Mouse (Mus musculus): ENCODE measurements around the gene Cdk17.
A peak's percentile ranks its signal among the peaks of the same experiment; 100 is the strongest.

Cdk17 gene

DNA sequence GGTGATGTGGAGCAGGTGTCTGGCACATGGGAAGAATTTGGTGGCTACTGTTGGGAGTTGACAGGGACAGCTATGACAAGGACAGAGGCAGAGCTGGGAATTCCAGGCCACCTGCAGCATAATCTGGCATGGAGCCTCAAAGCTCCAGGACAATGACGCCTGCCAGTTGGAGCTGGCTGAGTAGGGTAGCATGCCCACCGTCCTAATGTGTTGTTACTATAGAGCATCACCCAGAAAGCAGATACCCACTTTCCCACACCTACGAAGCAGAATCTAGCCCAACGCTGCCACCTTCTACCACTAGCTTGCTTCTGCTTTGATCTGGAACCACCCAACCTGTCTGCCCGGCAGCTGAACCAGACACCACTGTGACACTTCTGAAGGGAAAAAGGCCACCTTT lies 103.3 kb downstream of the Cdk17 start:
- no peak for DNase-seq

DNA sequence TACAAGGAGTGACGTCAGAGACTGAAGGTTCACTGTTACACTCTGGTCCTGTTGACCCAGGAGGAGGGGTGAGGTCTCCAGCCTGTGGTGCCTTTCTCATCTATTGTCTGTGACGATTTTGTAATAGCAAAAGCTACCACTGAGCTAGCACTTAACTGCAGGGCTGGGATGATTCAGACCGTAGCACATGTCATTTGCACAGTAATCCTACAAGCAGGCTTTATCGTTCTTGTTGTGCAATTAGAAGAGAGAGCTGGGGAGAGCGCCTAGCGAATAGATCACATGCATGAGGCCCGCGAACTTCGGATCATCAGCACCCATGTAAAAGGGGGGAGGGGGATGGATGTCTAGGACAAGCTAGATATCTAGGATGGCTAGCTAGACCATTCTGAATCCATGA lies 105.2 kb downstream of the Cdk17 start:
- DNase-seq: no peak

DNA sequence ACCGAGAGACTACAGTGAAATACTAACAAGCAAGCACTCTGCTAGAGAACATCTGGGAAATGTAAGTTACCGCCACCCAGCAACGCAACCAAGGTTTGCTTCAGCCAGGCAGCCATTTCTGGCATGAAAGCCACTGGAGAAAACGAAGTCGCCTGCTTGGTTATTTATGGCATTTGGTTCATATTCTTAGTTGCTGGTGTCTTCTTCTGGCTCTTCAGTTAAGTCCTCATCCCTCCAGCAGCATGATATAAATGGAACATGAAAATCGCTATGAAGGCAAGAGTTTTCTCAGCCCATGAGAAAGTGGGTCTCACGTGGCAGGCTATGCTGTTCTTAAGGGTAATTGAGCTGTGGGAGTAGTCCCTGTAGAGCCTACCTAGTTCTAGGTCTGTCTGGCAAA lies 105.8 kb downstream of the Cdk17 start:
- no peak for DNase-seq

DNA sequence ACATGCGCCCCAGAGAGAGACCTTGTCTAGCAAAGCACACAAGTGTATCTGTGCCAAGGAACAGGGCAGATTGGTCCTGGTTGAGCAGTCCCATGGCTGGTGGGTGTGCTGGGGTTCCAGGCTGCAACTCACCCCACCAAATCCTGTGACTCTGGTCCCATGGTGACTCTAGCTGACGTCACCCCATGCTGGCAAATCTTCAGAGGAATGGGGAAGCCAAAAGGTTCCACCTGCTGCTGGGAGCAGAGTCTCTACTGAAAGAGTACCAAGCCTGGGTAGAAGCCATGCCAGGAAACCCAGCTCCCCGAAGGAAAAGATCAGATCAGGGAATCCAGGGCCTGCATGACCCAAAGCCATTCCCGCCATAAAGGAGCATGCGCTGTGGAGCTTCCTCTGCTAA lies 106.8 kb downstream of the Cdk17 start:
- DNase-seq: no peak

DNA sequence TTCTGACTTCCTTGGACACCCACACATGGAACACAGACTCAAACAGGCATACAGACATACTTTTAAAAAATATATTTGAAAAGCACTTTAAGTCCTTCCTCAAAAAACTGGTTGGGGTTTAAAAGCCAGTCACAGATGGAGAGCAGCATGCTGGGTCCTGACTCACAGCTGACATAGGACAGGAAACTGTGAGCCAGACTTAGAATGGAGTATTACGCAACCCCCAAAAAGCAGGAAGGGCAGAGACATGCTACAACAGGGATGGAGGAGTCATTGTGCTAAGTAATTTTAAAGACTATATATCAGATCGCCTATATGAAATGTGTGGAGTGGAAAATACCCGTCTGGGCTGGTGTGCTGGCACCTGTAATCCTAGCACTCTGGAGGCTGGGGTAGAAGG lies 107.7 kb downstream of the Cdk17 start:
- no peak for DNase-seq

DNA sequence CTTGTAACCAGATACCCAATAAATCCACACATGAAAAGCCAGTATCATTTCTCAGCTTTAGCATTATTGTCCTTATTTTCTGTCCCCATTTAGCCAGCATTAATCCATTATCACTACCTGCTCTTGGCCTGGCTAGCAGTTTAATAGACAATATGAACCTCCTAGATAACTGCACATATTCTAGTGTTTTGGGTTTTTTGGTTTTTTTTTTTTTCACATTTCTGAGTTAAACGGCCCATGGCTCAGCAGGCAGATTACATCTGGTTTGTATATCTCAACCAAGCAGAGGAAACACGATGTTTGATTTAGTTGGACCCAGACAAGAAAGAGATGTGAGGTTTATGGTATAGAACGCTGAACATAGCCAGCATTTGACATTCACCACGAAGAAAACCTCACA lies 109.1 kb downstream of the Cdk17 start:
- DNase-seq: no peak

DNA sequence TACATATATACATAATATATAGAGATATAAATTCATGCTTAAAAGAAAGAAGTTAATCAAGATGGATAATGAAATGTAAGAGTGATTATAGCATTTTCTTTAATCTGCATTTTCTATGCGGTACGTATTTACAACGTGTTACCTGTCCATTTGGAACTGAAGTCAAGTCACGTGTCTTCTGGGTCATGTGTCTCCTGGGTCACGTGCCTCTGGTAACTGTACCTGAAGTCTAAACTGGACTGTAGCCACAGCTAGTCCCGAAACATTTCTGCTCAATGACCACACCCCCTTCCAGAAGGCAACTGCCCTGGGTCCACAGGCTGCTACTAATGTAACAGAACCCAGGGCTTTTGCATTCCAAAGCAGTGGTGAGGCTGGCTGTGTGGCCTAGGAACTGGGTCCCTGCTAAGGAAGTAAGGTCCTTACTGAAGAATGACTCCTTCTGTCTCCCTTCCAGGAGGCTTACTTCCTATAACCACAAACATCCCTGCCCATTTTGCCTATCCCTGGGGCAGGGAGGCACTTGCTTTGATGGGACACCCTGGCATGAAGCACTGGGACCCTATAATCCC lies 110.3 kb downstream of the Cdk17 start:
- no peak for DNase-seq

DNA sequence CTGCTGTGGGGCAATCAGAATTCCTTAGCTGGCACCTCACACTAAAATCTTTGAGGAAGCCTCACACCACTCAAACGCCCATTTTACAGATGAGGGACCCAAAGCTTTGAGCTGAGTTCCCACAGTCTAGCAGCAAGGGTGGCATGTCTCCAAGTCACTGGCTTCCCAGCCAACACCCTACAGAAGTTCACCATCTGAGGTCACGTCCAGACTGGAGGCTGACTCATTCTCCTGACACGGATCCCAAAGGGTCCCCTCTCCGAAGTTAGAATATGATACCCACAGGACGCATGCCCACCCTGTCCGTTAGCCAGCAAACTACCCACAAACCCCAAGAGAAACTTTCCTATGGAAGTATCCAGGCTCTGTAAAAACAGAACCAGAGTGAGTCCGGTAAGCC lies 111.2 kb downstream of the Cdk17 start:
- no peak for DNase-seq

DNA sequence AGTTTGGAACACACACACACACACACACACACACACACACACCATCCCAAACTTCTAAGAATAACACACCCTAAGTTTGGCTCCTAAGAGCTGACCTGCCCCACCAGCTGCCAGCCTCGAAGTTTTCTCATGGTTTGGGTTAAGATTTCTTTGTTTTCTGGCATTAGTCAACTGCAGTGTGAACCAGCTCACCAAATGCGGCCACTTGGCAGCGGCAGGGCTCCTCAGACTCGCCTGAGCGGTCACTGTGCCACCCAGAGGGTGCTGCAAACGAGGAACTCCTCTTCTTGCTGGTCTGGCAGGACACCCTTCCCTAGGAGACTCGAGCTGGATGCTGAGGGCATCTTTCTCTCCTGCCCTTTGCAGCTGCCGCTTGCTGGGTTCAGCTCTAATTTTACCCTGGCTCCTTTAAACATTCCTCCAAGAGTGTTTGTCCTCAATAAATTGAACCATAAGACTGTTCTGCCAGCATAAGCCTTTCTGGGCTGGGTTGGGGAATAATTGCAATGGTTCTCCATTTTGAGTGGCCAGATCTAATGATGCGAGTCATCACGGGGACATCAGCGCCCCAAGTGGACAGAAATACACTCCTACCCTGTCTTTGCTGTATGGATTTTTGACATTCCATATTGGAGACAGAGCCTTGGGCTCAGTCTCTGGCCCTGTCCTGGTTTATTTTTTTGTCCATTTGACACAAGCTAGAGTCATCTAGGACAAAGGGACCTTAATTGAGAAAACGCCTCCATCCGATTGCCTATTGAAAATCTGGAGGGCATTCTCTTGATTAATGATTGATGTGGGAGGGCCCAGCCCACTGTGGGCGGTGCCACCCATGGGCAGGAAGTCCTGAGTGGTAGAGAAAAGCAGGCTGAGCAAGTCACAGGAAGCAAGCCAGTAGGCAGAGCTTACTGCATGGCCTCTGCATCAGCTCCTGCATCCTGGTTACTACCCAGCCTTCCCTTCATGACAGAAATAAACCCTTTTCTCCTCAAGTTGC lies 112.6 kb downstream of the Cdk17 start:
- DNase-seq: peak; percentile 51

DNA sequence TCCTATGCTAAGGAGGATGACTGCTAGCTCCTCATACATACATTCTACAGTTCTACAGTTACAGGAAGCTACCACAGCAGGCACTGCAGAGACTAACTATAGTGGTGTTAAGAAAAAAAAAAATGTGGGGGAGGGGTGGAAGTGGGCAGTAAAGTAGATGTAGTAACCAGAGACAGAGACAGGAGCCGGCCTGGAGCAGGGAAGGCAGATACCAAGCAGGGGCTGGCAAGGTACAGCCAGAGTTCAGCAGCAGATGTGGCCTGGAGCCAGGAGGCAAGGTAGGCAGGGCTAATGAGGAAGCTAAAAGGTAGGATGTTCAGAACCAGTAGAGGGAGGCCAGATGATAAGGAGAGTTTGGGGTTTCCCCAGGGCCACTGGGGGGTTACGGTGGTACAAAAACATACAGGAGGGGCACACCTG lies 113.6 kb downstream of the Cdk17 start:
- peak; percentile 40 for DNase-seq

DNA sequence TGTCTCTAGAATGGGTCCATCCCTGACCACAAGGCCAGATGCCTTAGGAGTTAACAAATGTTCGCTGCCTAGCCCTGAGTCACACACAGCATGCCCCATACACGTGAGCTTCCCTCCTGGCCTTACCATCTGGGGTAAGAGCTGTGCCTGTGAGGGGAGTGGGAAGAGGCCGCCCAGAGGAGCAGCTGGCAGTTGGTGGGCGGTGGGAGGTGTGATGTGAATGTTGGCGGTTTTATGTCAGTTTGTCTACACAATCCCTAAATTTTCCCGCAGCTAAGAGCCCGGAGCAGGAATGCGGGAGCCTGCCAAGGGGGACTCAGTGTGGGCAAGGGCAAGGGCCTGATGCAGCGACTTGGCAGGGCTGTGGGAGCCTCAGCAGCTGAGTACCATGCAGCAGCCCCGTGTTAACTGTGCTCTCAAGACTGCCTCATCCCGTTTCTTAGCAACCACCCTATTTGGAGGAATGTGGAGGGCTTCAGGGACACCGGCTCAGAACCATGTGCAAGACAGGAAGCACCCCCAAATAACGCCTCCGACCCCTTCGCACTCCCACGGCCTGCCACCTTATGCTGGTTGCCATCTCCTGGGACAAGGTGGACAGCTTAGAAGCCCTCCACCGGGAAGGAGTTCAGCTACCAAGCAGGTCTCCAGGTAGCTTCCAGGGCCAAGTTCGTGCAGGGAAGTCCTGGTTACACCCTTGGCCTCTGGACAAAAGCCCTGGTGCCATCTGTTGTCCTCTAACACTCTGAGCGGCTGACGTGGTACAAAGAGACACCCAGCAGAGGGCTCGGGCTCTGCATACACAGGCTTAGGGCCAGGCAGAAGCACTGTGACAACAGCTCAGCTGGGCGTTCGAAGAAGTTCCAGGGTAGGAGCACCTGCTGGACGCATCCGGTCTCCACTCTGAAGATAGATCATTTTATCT lies 114.8 kb downstream of the Cdk17 start:
- DNase-seq: no peak

DNA sequence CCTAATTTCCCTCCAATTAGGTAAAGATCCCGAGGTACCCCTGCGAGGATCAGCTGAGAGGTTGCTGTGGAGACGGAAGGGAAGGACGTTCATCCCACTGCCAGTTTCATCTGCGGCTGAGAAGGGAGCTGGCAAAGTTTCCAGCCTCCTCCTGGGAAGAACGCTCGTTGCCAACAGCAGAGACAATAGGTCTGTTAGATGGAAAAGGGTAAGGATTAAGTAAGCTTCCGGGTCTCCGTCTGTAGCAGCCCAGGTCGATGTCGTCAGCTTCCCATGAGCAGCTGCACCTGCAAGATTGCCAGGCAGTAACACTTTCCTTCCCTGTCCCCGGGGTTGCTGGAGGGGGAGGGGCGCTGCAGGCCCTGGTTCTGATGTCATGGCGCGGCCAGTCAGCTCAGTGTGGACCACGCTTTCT lies 115.7 kb downstream of the Cdk17 start:
- no peak for DNase-seq

DNA sequence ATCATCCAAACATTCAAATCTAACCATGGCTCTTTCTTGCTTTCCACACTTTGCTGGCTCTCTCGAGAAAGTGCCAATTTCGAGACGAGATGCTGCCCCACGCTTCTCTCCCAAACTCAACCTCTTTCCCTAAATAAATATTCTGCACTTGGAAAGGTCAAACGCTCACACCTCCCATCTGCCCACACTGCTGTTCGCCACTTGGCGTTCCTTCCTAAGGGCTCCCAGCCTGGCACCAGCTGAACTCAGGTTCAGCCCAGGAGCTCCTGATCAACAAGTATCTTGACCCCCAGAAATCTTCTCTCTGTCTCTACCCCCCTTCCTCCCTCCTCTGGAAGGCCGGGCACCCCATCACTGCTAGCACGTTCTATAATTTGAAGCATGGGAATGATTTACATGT lies 116.2 kb downstream of the Cdk17 start:
- no peak for DNase-seq

DNA sequence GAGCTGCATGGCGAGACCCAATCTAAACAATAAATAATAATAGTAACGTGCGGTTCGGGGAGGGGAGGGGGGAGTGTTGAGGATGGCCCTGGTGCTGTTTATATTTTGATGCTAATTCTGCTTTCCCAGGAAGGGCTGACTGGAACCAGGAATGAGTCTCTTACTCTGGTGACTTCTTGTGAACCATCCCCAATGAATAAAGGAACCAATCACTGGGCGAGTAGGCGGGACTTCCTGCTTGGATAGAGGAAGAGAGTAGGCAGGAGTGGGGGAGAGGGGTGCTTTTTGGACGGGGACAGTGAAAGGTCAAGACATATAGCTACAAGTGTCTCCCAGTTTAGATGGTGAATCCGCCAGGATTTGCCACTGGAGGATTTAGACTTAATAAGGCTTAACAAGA lies 117.7 kb downstream of the Cdk17 start:
- no peak for DNase-seq

DNA sequence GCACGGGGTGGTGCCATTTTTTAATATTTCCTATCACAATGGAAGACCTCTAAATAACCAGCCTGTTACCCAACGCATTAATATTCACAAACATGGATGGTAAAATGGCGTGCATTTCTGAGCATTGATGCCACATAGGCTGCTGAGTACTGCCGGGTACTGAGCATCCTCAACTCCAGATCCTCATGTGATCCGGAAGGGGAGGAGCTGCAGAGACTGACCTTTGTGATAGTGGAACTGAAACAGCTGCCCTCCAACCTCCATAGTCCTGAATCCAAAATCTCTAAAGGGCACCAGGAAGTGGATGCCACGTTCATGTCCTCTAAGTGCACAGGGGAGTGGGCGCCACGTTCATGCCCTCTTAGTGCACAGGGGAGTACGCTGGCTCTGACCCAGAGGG lies 118.4 kb downstream of the Cdk17 start:
- no peak for DNase-seq

DNA sequence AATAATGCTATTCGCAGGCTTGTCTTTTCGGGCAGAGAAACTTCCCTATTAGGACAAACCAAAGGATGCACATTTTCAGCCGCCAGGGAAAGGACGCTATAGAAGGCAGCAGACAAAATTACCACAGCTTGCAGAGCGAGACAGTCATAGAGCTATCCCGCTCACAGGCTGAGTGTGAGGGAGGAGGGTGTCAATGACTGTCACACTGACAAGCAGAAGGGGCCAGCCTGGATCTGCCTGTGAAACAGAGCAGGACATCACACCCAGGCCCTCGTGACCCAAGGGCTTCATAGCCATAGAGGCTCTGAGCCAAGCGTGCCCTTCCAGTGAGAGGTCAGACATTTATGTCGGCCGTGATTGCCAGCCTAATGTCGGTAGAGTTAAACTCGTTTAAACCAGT lies 119.9 kb downstream of the Cdk17 start:
- no peak for DNase-seq

DNA sequence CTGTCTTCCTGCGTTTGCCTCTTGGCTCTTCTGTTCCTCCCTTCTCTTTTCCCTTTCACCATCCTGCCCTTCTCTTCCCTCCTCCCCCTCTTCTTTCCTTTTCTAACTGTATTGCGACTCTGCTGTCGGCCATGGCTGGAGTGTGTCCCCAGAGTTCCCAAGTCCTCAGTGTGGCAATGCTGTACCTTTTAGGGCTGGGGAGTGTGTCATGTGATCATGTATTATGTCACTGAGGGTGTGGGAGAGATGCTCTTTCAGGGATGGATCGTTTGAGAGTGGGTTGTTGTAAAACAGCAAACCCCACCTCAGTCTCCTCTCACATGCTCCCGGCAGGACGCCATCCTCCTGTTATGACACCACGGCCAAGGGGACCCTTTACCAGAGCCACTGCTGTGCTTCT lies 120.4 kb downstream of the Cdk17 start:
- no peak for DNase-seq

DNA sequence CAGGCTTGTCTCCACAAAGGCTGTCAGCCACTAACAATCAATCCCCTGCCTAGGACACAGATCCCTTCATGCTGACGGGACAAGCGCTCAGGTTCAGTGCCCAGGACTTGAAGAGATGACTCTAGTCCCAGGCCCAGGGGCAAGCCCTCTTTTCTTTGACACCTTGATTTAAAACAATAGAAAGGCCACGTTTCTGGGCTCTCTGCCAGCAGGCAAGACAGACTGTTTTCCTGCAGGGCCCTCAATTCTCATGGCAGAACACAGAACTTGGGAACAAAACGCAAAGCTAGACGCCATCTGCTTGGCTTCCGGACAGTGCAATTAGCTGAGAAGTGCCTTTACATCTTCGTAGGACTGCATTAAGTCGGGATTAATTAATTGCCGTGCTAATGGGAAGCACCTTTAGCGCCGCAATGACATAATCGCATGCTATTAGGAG lies 121.9 kb downstream of the Cdk17 start:
- DNase-seq: no peak

DNA sequence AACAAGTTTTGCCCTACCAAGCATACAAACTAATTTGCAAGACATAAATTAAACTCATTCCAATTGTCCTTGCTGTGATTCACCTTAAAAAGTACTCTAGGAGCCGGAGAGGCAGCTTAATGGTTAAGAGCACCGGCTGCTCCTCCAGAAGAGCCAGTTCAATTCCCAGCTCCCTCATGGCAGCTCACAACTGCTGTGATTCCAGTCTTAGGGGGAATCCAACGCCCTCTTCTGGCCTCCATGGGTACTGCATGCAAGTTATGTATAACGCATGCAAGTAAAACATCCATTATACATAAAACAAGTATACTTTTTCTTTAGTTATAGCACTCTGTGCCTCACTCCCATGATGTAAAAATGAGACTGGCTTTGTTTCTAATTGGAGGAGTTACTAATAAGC lies 122.6 kb downstream of the Cdk17 start:
- peak; percentile 54 for DNase-seq

DNA sequence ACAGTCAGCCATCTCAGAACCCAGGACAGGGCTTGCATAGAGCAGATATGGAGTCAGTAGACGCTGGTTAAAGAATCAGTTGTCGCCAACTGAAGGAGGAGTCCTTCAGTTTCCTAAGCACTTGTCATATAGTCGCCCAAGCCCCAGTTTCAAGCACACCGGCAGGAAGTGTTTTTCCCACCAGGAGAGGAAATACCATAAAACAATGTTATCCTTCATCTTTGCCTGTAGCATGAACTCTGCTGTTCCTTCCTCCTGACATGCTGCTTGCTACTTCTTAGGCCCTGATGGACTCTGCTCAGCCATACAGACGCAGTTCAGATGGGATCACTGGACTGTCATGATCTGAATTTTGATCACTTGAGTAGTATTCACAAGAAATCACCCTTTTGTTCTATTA lies 124.8 kb downstream of the Cdk17 start:
- no peak for DNase-seq

DNA sequence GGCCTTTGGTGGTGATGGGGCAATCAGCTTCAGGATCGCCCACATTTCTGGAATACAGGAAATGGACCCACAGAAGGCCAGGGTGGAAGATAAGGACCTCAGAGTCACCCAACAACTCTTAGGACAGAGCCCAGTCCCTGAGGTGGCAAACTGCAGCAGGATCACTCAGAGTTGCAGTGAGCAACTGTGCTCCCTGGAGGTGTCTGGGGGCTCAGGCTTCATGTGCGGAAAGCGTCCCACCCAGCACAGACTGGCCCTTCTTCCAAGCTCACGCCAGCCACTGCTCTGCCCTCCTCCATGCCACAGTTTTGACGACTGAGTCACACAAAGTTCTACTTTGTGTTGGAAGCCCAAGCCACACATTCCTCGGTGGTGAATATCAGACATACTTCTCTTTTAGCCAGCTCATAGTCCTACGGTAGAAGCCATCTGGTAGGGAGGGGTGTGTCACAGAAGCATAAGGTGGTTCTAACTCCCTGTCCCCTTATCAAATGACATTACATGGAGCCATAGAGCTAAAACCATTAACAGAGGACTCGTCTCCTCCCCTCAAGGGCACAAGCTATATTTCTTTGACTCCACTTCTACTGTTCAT lies 127.0 kb downstream of the Cdk17 start:
- no peak for DNase-seq

DNA sequence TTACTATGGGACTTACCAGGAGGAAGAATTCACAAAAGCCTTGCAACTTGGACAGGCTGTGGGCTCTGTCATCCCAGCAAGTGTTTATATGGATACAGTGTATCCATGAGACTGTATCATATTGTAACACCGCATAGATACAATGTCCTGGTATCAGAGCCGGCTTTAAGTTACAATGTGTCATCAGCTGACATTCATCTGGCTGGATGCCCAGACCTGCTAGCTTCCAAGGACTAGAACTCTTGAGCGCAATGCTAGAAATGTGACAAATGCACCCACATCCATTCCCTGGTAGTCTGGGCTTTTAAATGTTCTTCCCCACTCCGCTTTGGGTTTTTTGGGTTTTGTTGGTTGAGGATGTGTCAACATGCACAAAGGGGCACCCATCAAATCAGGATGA lies 127.7 kb downstream of the Cdk17 start:
- no peak for DNase-seq

DNA sequence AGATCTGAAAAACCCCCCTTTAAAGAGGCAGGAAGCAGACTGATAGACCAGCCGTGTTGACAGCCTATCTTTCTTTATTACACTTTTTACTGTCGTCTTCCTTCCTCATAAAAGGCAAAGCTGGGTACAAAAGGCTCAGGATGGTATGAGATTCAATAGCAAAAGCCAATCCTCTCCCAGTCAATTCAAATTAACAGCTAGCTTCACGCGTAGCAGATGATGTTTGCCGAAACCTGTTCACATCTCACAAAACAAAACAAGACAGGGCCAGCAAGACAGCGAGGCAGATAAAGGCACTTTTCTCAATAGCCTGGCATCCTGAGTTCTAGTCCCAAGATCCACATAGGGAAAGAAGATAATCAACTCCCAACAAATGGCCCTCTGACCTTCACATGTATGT lies 128.7 kb downstream of the Cdk17 start:
- no peak for DNase-seq

All from thymus, postnatal 14 days (tissue).